Comparison of ENCODE assay signal across 8 mouse cellular contexts in genomic region chr5:100249757-100250156, GRCm38 (mm10).
A peak's percentile ranks its signal among the peaks of the same experiment; 100 is the strongest.
DNase-seq lines count a peak whose midpoint lies in the region; ATAC-seq and TF ChIP-seq lines count a peak whose summit lies in the region.
"Had no signal": no experiment of that assay in that cellular context is flagged by ENCODE, and none has a peak within 500 bp of the region (broad histone marks: within the 10 kb centered on the region; RNA-seq: fewer than 3 reads in every experiment).

No protein-coding gene starts in this region.

- ATAC-seq in monocyte, adult 5-6 weeks (replicated peaks; ENCODE audit: insufficient number of reproducible peaks, low FRiP score, low TSS enrichment, poor library complexity, severe bottlenecking) = no peak
- ATAC-seq: forebrain, embryonic 14.5 days had no signal

- DNase-seq in left cerebral cortex, adult 2 months (ENCODE audit: extremely low spot score in 1 of 2, low spot score in 2 of 2) = no peak
- no peak for DNase-seq in left cerebral cortex, postnatal 4 days
- peak; percentile 55 for DNase-seq in NIH3T3 (ENCODE audit: low read depth)
- DNase-seq in embryonic facial prominence, embryonic 10.5 days (ENCODE audit: low spot score) = peak; percentile 23
- DNase-seq in natural killer cell, adult 2 months (ENCODE audit: low spot score in 2 of 2) = peak; percentile 1 to 15
- DNase-seq in layer of hippocampus, postnatal 25 days (ENCODE audit: extremely low spot score in 1 of 2, low spot score in 1 of 2) = no peak

- H3K36me3 ChIP-seq in embryonic facial prominence, embryonic 10.5 days (replicated peaks) = no peaks in the 10 kb centered on the region

- H3K27me3 ChIP-seq in embryonic facial prominence, embryonic 10.5 days (replicated peaks; ENCODE audit: low read depth, poor library complexity, severe bottlenecking) = no peaks in the 10 kb centered on the region

- no peak overlapping the region for H3K27ac ChIP-seq in left cerebral cortex, adult 2 months
- H3K27ac ChIP-seq in embryonic facial prominence, embryonic 10.5 days (replicated peaks) = no peak overlapping the region

- TF ChIP-seq CTCF in left cerebral cortex, adult 2 months (IDR thresholded peaks at IDR 0.05) = peak; percentile 60

- H3K9me3 ChIP-seq in embryonic facial prominence, embryonic 10.5 days = no peaks in the 10 kb centered on the region

- intact Hi-C loops in left cerebral cortex, adult 2 months (cut with DNase I) = no loop called here
- intact Hi-C loops in left cerebral cortex, postnatal 4 days (cut with DNase I) = no loop called here

- 60% methylated on average over 3 of the region's 3 CpGs for WGBS in embryonic facial prominence, embryonic 10.5 days

- H3K4me3 ChIP-seq in left cerebral cortex, adult 2 months = no peak overlapping the region
- no peak overlapping the region for H3K4me3 ChIP-seq in embryonic facial prominence, embryonic 10.5 days

- H3K4me1 ChIP-seq in embryonic facial prominence, embryonic 10.5 days = peaks cover 11% of the 10 kb centered on the region

Comparison
In these comparisons a context has a peak if more than half of its experiments do, and no peak if none do; other contexts are left out.
1. DNase-seq: peak in NIH3T3 (single experiment), embryonic facial prominence, embryonic 10.5 days (single experiment) and natural killer cell, adult 2 months (2 of 2); none in left cerebral cortex, adult 2 months (0 of 2), left cerebral cortex, postnatal 4 days (single experiment) and layer of hippocampus, postnatal 25 days (0 of 2).